Mouse (Mus musculus) Patski (cell line): ENCODE results near the gene Klhl40. TPM values are rescaled to one million over a fixed set of nuclear protein-coding genes. Genes with fewer than 3 reads are reported as not detected.

Source experiments
- ATAC-seq: fragments of 100-300 bp; one replicate; pipeline ENCODE4 v1.8.0; 2021
- CTCF ChIA-PET: fragments of 350-600 bp; sonication (Branson Sonifier 250); formaldehyde crosslinking; loops from one replicate; lab custom pipeline; 2022; ENCODE audit warnings: inconsistent platforms; lab: Charles Lee
- POLR2A ChIA-PET: fragments of 350-600 bp; sonication (Branson Sonifier 250); formaldehyde crosslinking; loops from one replicate; lab custom pipeline; 2022; ENCODE audit warnings: antibody characterized with exemption, inconsistent platforms; lab: Charles Lee
- DNase-seq: peaks from one replicate; pipeline ENCODE4 v3.0.0-alpha.2; 2011; ENCODE audit warnings: low read depth, low spot score
- H3K27me3 ChIP-seq: fragments of 371-371 bp; one replicate; pipeline ENCODE4 v1.5.1; 2021
- CTCF ChIP-seq: fragments of 100-300 bp; IDR thresholded peaks from one replicate; pipeline ENCODE4 v1.5.1; 2021
- in situ Hi-C: fragments of 300-500 bp; cut with MboI; formaldehyde crosslinking; loops from 3 replicates; pipeline ENCODE4 v1.11.1; 2018; ENCODE audit warnings: low pct_unique_long_range_greater_than_20kb, mixed read lengths
- polyA plus RNA-seq: library from polyadenylated mRNA; unstranded; gene quantifications from one replicate; pipeline ENCODE4 v1.2.3, GENCODE M21; 2021

Gene Klhl40
- polyA plus RNA-seq, 1 experiment from 2014 or later = not detected

DNA sequence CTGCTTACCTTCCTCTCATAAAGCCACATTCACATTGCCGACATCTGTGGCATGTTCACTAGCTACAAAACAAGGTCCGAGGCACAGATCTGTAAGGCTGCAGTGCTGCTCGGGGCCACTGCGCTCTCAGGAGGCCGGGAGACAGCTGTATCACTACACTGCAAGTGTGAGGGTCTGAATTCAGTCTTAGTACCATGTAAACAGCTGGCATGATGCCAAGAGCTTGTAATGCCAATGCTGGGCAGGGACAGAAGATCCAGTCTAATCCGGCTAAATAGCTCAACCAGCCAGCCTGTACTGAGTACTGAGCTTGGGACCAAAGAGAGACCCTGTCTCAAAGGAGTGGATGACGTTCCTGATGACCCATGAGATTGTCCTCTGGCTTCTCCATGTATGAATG lies 46.6 kb downstream of the Klhl40 start:
- TF ChIP-seq CTCF = no peak
- no peak for DNase-seq
- in situ Hi-C loops = loop anchor here (5.0 kb wide), 1 partner anchor 57 kb away; no protein-coding TSS in a partner anchor
- no peak for ATAC-seq
- ChIA-PET POLR2A (interaction anchor here (0.6 kb wide), 1 partner anchor 436 kb away, joined by 4 read pairs; no protein-coding TSS in a partner anchor), CTCF (interaction anchor here (1.5 kb wide), 1 partner anchor 21 kb away, joined by 4 read pairs; no protein-coding TSS in a partner anchor)
- no peaks in the 10 kb centered on the region for H3K27me3 ChIP-seq

GRCm38 (mm10) chr9:121826356-121826755 lies 48.9 kb downstream of the Klhl40 start:
- DNase-seq (no peak), ATAC-seq (no peak)
- in situ Hi-C loops = loop anchor here (5.0 kb wide), 1 partner anchor 129 kb away; no protein-coding TSS in a partner anchor
- no peak for TF ChIP-seq CTCF
- POLR2A ChIA-PET = no interaction called here
- CTCF ChIA-PET = no interaction called here
- no peaks in the 10 kb centered on the region for H3K27me3 ChIP-seq

DNA sequence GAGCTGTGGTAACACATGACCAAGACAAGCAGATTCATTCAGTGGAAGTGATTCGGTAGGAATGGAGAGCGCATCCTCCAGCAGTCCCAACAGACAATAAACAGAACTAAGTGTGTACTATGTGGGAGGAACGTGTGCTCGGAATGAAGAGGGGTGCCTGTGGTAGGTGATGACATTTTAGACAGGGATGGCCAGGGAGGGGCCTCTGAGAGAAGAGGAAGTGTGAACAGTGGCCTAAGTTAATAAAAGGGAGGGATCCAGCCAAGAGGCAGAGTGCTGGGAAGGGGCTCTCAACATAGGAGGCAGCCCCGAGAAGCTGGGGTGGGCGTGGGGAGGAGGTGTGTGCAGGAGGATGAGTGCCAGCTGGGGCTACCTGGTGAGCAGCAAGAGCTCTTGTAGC lies 50.9 kb downstream of the Klhl40 start:
- in situ Hi-C loops = loop anchor here (5.0 kb wide), 1 partner anchor 131 kb away; no protein-coding TSS in a partner anchor
- no peaks in the 10 kb centered on the region for H3K27me3 ChIP-seq
- no peak for TF ChIP-seq CTCF
- ATAC-seq (no peak), DNase-seq (no peak)
- ChIA-PET POLR2A (no interaction called here), CTCF (interaction anchor here (1.7 to 2.1 kb wide), 2 partner anchors 19 to 131 kb away, joined by 3 to 7 read pairs; no protein-coding TSS in a partner anchor)

DNA sequence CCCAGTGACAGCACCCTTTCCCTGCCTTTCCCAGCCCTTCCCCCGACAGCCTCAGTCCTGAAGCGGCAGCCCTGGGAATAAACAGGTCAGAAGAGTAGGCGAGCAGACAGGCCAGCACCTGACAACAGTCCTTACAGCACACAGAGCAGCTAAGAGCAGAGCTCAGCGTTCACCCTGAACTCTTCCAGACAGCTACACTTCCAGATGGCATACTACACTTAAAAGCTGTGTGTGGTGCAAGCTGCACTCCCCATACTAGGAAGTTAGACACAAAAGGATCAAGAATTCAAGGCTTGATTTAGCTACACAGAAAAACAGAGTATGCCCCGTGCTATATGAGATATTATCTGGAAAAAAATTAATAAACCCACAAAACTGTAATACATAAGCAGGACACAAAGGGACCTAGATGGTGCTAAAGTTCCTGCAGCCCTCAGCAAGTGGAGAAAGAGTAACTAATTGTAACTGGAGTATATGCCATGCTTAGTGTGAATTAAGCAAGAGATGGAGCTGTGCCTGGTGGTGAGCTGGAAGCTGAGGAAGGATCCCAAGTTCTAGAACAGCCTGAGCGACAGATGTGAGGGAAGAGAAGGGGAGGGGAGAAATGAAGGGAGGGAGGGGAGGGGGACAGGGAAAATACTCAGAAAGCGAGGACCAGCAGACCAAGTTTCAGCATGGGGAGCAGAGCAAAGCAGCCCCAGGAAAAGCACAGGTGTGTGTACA lies 52.0 kb downstream of the Klhl40 start:
- CTCF ChIA-PET = interaction anchor here (0.7 to 2.1 kb wide), 5 partner anchors 12 to 132 kb away, joined by 3 to 9 read pairs (median 7); no protein-coding TSS in a partner anchor
- in situ Hi-C loops = loop anchor here (5.0 kb wide), 1 partner anchor 132 kb away; no protein-coding TSS in a partner anchor
- ATAC-seq (no peak), DNase-seq (no peak)
- TF ChIP-seq CTCF = no peak
- POLR2A ChIA-PET = interaction anchor here (1.3 kb wide), 1 partner anchor 69 kb away, joined by 5 read pairs; no protein-coding TSS in a partner anchor
- H3K27me3 ChIP-seq = no peaks in the 10 kb centered on the region

DNA sequence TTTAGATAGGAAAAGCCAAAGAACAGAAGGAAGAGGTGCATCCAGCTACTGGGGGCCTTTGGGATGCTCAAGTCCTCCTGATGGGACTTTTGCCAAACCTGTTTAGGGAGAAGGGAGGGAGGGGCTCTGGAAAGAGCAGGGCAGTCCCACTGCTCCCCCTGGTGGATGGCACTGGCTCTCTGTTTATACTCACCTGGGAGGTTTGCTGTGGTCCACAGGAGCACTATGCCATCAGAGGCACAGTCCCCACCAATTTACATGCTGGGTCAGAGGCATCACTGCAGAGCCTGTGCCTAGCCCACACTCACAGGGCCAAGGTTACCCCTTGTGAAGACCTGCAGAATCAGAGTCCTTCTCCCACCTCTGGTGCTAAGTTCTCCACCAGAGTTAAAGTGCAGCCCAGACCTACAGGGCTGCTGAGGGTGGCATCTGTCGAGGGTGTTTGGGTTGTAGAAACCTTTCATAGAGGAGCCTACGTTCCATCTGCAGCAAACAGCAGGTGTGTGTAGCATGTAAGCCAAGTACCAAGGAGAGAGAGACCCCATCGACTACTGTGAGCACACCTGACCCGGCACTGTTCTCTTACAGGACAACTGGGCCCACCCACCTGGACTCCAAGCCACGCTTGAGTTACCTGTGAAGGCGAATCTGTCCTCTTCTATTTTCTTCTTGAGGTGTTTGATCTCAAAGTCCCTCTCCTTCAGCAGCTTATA lies 53.0 kb downstream of the Klhl40 start:
- TF ChIP-seq CTCF = no peak
- ATAC-seq (peak; percentile 31), DNase-seq (no peak)
- no peaks in the 10 kb centered on the region for H3K27me3 ChIP-seq
- ChIA-PET POLR2A (interaction anchor here (1.3 kb wide), 1 partner anchor 70 kb away, joined by 5 read pairs; no protein-coding TSS in a partner anchor), CTCF (interaction anchor here (0.7 to 2.1 kb wide), 11 partner anchors 8 to 133 kb away, joined by 3 to 9 read pairs (median 4); no protein-coding TSS in a partner anchor)
- in situ Hi-C loops = no loop called here

DNA sequence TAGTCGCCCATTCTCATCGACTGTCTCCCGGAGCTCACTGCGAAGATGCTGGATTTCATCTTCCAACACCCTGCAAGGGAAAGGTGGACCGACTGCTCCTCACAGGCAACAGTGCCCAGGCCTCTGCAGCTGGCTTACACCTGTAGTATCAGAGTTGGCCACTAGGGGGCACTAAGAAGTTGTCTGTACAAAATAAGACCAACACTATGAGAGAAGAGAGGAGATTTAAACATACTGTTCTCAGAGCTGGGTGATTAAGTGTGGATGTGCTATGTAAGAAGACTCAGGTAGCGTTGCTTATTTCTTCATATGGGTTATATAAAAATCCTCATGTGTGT lies 53.5 kb downstream of the Klhl40 start:
- ChIA-PET CTCF (interaction anchor here (0.7 to 2.0 kb wide), 9 partner anchors 9 to 131 kb away, joined by 3 to 9 read pairs (median 4); no protein-coding TSS in a partner anchor), POLR2A (no interaction called here)
- DNase-seq = no peak
- peak; percentile 40 for ATAC-seq
- peak; percentile 85 for TF ChIP-seq CTCF
- in situ Hi-C loops = no loop called here
- no peaks in the 10 kb centered on the region for H3K27me3 ChIP-seq

Other genes with a start within 250 kb of the Klhl40 start
- gene Lyzl4, start 135.5 kb upstream of the Klhl40 start, polyA plus RNA-seq = not detected
- not detected for gene Vipr1, start 134.9 kb upstream of the Klhl40 start, polyA plus RNA-seq
- 12.7 TPM for gene Sec22c, start 72.1 kb upstream of the Klhl40 start, polyA plus RNA-seq
- gene Ss18l2, start 67.3 kb upstream of the Klhl40 start, polyA plus RNA-seq = 63.8 TPM
- 54.5 TPM for gene Nktr, start 58.4 kb upstream of the Klhl40 start, polyA plus RNA-seq
- 64.7 TPM for gene Zfp651, start 18.3 kb upstream of the Klhl40 start, polyA plus RNA-seq
- gene Hhatl, start 14.9 kb downstream of the Klhl40 start, polyA plus RNA-seq = not detected
- gene Ccdc13, start 61.9 kb downstream of the Klhl40 start, polyA plus RNA-seq = 0.03 TPM
- 108 TPM for gene Higd1a, start 80.8 kb downstream of the Klhl40 start, polyA plus RNA-seq
- gene Ackr2, start 120.7 kb downstream of the Klhl40 start, polyA plus RNA-seq = not detected
- gene Cyp8b1, start 138.7 kb downstream of the Klhl40 start, polyA plus RNA-seq = not detected
- gene Fam198a, start 173.4 kb downstream of the Klhl40 start, polyA plus RNA-seq = 0.23 TPM
- gene Pomgnt2, start 219.5 kb downstream of the Klhl40 start, polyA plus RNA-seq = 20.8 TPM